Mouse (Mus musculus): Measurements from ENCODE around the gene Btbd35f29.
"Not testable (repeated sequence)": the region's sequence is repeated elsewhere in the genome, so short reads cannot be mapped to it uniquely, and the experiment has no call there.

- TF ChIP-seq POLR2A (IDR thresholded peaks at IDR 0.05; ENCODE audit: extremely low read depth, insufficient read depth, low read length); CTCF (IDR thresholded peaks at IDR 0.05; ENCODE audit: low read depth, low read length): not testable (repeated sequence)
Measured at GRCm38 (mm10) chrX:31145835-31146234, 28.4 kb downstream of the Btbd35f29 start.

Data from liver, adult 2 months (tissue).